Mouse (Mus musculus) CH12.LX (cell line): ENCODE measurements around the gene Kcnmb3. TPM values are rescaled to one million over a fixed set of nuclear protein-coding genes. Genes with fewer than 3 reads are reported as not detected.

Source experiments
- DNase-seq: peaks from one replicate; pipeline ENCODE4 v3.0.0-alpha.2; 2013; ENCODE audit errors: extremely low read depth
- H3K27ac ChIP-seq: 2 replicates; pipeline ENCODE4 v1.5.1; 2012; ENCODE audit warnings: low read depth, mild to moderate bottlenecking, control low read depth, moderate library complexity; ENCODE audit not compliant: insufficient read depth
- H3K27me3 ChIP-seq: replicated peaks from 2 replicates; pipeline ENCODE3; 2012; ENCODE audit warnings: inconsistent platforms
- H3K36me3 ChIP-seq, 2 experiments: replicated peaks in 1 of 2; 2 replicates each; pipeline versions ENCODE3 to v1.6.1; 2012; ENCODE audit warnings: inconsistent platforms in 1 of 2, low read length in 1 of 2, mild to moderate bottlenecking in 1 of 2, mixed read lengths in 1 of 2, moderate library complexity in 1 of 2; ENCODE audit not compliant: control insufficient read depth in 1 of 2, insufficient read depth in 1 of 2
- H3K4me1 ChIP-seq, 2 experiments: 2 replicates each; pipeline ENCODE4 v1.6.1; 2012; ENCODE audit warnings: inconsistent platforms in 1 of 2, moderate library complexity in 1 of 2; ENCODE audit not compliant: insufficient read depth in 2 of 2, control insufficient read depth in 1 of 2
- H3K4me2 ChIP-seq: 2 replicates; pipeline ENCODE4 v1.6.1; 2012; ENCODE audit warnings: low read depth, mild to moderate bottlenecking, control low read depth; ENCODE audit not compliant: poor library complexity, insufficient read depth, severe bottlenecking
- H3K4me3 ChIP-seq, 3 experiments: fragments of 150-350 bp in 1 of 3; sonication (generic) in 1 of 3; replicated peaks in 1 of 3; 2 replicates each; pipeline versions ENCODE3 to v1.5.1; 2011 to 2012; ENCODE audit warnings: low read depth in 2 of 3, low read length in 2 of 3, mild to moderate bottlenecking in 2 of 3, moderate library complexity in 2 of 3, control low read depth in 1 of 3, improper control_type of control experiment in 1 of 3, inconsistent platforms in 1 of 3, mixed read lengths in 1 of 3; ENCODE audit not compliant: poor library complexity in 1 of 3
- H3K79me2 ChIP-seq: replicated peaks from 2 replicates; pipeline ENCODE4 v1.6.1; 2012; ENCODE audit warnings: mild to moderate bottlenecking, moderate library complexity; ENCODE audit not compliant: control insufficient read depth, poor library complexity, insufficient read depth, severe bottlenecking; ENCODE audit errors: extremely low read depth
- H3K9ac ChIP-seq: 2 replicates; pipeline ENCODE4 v1.6.1; 2012; ENCODE audit warnings: low read depth, mild to moderate bottlenecking, control low read depth, moderate library complexity; ENCODE audit not compliant: insufficient read depth
- H3K9me3 ChIP-seq: replicated peaks from 2 replicates; pipeline ENCODE3; 2012; ENCODE audit warnings: low read length, inconsistent platforms, mixed read lengths
- BHLHE40 ChIP-seq: IDR thresholded peaks from 2 replicates; pipeline ENCODE4 v1.6.1; 2011; ENCODE audit warnings: mild to moderate bottlenecking, low read depth, low read length, improper control_type of control experiment
- CHD1 ChIP-seq: IDR thresholded peaks from 2 replicates; pipeline ENCODE4 v1.6.1; 2012; ENCODE audit warnings: low read depth, low read length, improper control_type of control experiment, inconsistent platforms
- CHD2 ChIP-seq: IDR thresholded peaks from 2 replicates; pipeline ENCODE4 v1.6.1; 2011; ENCODE audit warnings: low read length, improper control_type of control experiment
- CTCF ChIP-seq, 2 experiments: IDR thresholded peaks in 1 of 2; conservative IDR thresholded peaks in 1 of 2; 2 replicates each; pipeline ENCODE4 v1.5.1; 2011 to 2012; ENCODE audit warnings: low read depth in 2 of 2, low read length in 2 of 2, improper control_type of control experiment in 1 of 2, inconsistent platforms in 1 of 2, mild to moderate bottlenecking in 1 of 2, moderate library complexity in 1 of 2
- E2F4 ChIP-seq: IDR thresholded peaks from 2 replicates; pipeline ENCODE4 v1.6.1; 2011; ENCODE audit warnings: low read depth, low read length, improper control_type of control experiment; ENCODE audit not compliant: insufficient replicate concordance
- ELF1 ChIP-seq: IDR thresholded peaks from 2 replicates; pipeline ENCODE4 v1.6.1; 2014; ENCODE audit warnings: low read depth, mild to moderate bottlenecking, inconsistent platforms, low read length, improper control_type of control experiment
- EP300 ChIP-seq: IDR thresholded peaks from 2 replicates; pipeline ENCODE4 v1.6.1; 2011; ENCODE audit warnings: low read length, improper control_type of control experiment
- ETS1 ChIP-seq: conservative IDR thresholded peaks from 2 replicates; pipeline ENCODE4 v1.6.1; 2012; ENCODE audit warnings: low read depth, mild to moderate bottlenecking, inconsistent platforms, low read length, improper control_type of control experiment, moderate library complexity
- IRF4 ChIP-seq: IDR thresholded peaks from 2 replicates; pipeline ENCODE4 v1.6.1; 2014; ENCODE audit warnings: low read depth, mild to moderate bottlenecking, inconsistent platforms, low read length, improper control_type of control experiment
- JUN ChIP-seq: IDR thresholded peaks from 2 replicates; pipeline ENCODE4 v1.6.1; 2011; ENCODE audit warnings: low read depth, mild to moderate bottlenecking, low read length, improper control_type of control experiment, moderate library complexity; ENCODE audit not compliant: insufficient read depth
- KAT2A ChIP-seq: IDR thresholded peaks from 2 replicates; pipeline ENCODE4 v1.6.1; 2012; ENCODE audit warnings: low read length, improper control_type of control experiment, inconsistent platforms; ENCODE audit not compliant: insufficient replicate concordance
- MAFK ChIP-seq: IDR thresholded peaks from 2 replicates; pipeline ENCODE4 v1.6.1; 2011; ENCODE audit warnings: low read length, improper control_type of control experiment; ENCODE audit not compliant: insufficient replicate concordance
- MAX ChIP-seq: IDR thresholded peaks from 2 replicates; pipeline ENCODE4 v1.6.1; 2011; ENCODE audit warnings: low read length, improper control_type of control experiment
- MAZ ChIP-seq: IDR thresholded peaks from 2 replicates; pipeline ENCODE4 v1.6.1; 2012; ENCODE audit warnings: low read depth, mild to moderate bottlenecking, inconsistent platforms, low read length, improper control_type of control experiment, moderate library complexity
- MEF2A ChIP-seq: IDR thresholded peaks from 2 replicates; pipeline ENCODE4 v1.6.1; 2014; ENCODE audit warnings: low read depth, mild to moderate bottlenecking, inconsistent platforms, low read length, improper control_type of control experiment, borderline replicate concordance
- MXI1 ChIP-seq: IDR thresholded peaks from 2 replicates; pipeline ENCODE4 v1.6.1; 2011; ENCODE audit warnings: mild to moderate bottlenecking, low read depth, low read length, improper control_type of control experiment
- MYC ChIP-seq: IDR thresholded peaks from 2 replicates; pipeline ENCODE4 v1.6.1; 2011; ENCODE audit warnings: low read depth, mild to moderate bottlenecking, improper control_type of control experiment, low read length
- NELFE ChIP-seq: IDR thresholded peaks from 2 replicates; pipeline ENCODE4 v1.6.1; 2011; ENCODE audit warnings: low read depth, low read length, improper control_type of control experiment
- NRF1 ChIP-seq: IDR thresholded peaks from 2 replicates; pipeline ENCODE4 v1.6.1; 2014; ENCODE audit warnings: low read depth, mild to moderate bottlenecking, inconsistent platforms, low read length, improper control_type of control experiment, moderate library complexity
- POLR2A ChIP-seq: IDR thresholded peaks from 2 replicates; pipeline ENCODE4 v1.6.1; 2011; ENCODE audit warnings: low read depth, mild to moderate bottlenecking, improper control_type of control experiment, low read length
- POLR2AphosphoS2 ChIP-seq: IDR thresholded peaks from 2 replicates; pipeline ENCODE4 v1.6.1; 2011; ENCODE audit warnings: low read depth, low read length, improper control_type of control experiment
- RAD21 ChIP-seq: IDR thresholded peaks from 2 replicates; pipeline ENCODE4 v1.6.1; 2011; ENCODE audit warnings: low read depth, mild to moderate bottlenecking, low read length, improper control_type of control experiment, moderate library complexity
- RCOR1 ChIP-seq: conservative IDR thresholded peaks from 2 replicates; pipeline ENCODE4 v1.6.1; 2012; ENCODE audit warnings: low read depth, mild to moderate bottlenecking, inconsistent platforms, low read length, improper control_type of control experiment
- SIN3A ChIP-seq: IDR thresholded peaks from 2 replicates; pipeline ENCODE4 v1.6.1; 2012; ENCODE audit warnings: low read length, improper control_type of control experiment, inconsistent platforms
- SMC3 ChIP-seq: IDR thresholded peaks from 2 replicates; pipeline ENCODE4 v1.6.1; 2011; ENCODE audit warnings: low read depth, low read length, improper control_type of control experiment
- TBP ChIP-seq: conservative IDR thresholded peaks from 2 replicates; pipeline ENCODE4 v1.6.1; 2011; ENCODE audit warnings: low read depth, low read length, improper control_type of control experiment
- TCF12 ChIP-seq: IDR thresholded peaks from 2 replicates; pipeline ENCODE4 v1.6.1; 2014; ENCODE audit warnings: low read depth, mild to moderate bottlenecking, inconsistent platforms, low read length, improper control_type of control experiment
- UBTF ChIP-seq: IDR thresholded peaks from 2 replicates; pipeline ENCODE4 v1.6.1; 2012; ENCODE audit warnings: low read depth, mild to moderate bottlenecking, inconsistent platforms, low read length, improper control_type of control experiment, moderate library complexity
- ZKSCAN1 ChIP-seq: IDR thresholded peaks from 2 replicates; pipeline ENCODE4 v1.6.1; 2012; ENCODE audit warnings: low read depth, inconsistent platforms, low read length, improper control_type of control experiment, borderline replicate concordance
- ZNF384 ChIP-seq: IDR thresholded peaks from 2 replicates; pipeline ENCODE4 v1.6.1; 2012; ENCODE audit warnings: low read depth, low read length, improper control_type of control experiment, inconsistent platforms
- dilution Hi-C: fragments of 300-500 bp; cut with MboI; formaldehyde crosslinking; loops from 2 replicates; pipeline ENCODE4 v1.14.3; 2020; ENCODE audit warnings: low sequenced_read_pairs; ENCODE audit not compliant: extremely low pct_unique_long_range_greater_than_20kb, extremely low pct_ligation_motif_present
- in situ Hi-C: fragments of 300-500 bp; cut with MboI; formaldehyde crosslinking; loops from 3 replicates; pipeline ENCODE4 v1.14.3; 2019; ENCODE audit warnings: low sequenced_read_pairs, low pct_ligation_motif_present, low pct_unique_long_range_greater_than_20kb, mixed read lengths
- polyA plus RNA-seq: library from polyadenylated mRNA; unstranded; fragments of >175 nt; gene quantifications from 2 replicates; pipeline ENCODE4 v1.2.1, GENCODE M21; 2012; ENCODE audit warnings: low read depth; ENCODE audit not compliant: insufficient read length
- total RNA-seq, 2 experiments: library from RNA; depleted of rRNA; stranded (reverse); fragments of 300-350 nt in 1 of 2; fragments of >200 nt in 1 of 2; gene quantifications; 2 replicates each; pipeline ENCODE4 v1.2.3; 2012 to 2014

Kcnmb3 gene
- total and polyA plus RNA-seq, 3 experiments, result 1.0 to 4.7 (median 2.4) TPM

DNA sequence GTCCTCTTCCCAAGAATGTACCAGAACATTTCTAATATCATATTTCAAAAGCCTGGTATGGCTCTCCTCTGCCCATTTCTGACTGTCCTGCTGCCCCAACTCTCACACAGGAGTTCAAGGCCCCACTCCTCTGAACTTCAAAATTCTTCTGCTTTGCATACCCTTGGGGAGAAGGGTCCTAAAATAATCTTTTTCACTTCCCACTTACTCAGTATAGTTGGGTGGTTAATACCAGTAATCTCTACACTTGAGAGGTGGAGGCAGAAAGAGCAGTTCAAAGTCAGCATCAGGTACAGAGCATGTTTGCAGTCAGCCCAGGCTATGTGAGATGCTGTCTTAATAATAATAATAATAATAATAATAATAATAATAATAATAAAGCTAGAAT, 1.1 kb downstream of the Kcnmb3 start (continued):
- TF ChIP-seq EP300 (peak; percentile 97), MXI1 (no peak; the same call in 1 of the 2 replicates), SIN3A (peak; percentile 50)

DNA sequence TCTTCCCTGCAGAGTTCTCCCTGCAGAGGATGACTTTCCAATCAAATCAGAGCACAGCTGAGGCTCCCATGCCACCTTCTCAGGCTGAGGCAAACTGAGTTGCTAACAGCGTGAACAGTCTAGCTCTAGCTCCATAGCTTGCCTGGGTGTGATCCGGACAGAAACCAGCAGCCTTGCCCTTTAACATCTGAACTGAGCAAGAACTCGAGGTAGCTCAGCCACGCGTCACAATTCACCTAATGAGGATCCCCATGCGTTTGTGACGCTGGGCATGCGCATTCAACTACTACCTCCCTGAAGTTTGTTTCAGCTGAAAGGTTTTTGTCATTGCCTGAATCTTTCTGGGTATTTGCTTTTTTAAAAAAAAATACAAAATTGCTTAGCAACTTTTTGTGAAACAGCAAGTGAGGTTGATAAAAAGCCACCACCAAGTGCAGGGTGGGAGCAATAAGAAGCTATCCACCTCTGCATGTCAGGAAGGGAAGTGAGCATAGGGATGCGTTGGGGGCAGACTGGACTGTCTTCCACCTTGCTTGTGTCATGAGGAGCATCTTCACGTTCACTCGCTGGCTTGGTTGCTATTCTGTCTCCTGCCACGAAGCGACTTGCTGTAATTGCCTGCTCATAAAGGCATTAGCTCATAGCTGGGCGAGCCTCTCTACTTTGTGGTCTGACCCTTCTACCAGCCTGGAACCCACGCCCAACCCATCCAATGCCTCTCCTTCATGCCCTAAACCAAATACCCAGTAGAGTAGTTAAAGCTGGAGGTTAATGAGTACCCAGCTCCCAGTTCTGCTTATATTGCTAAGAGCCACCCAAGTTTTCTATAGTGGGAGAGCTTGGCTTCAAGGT, 1.7 kb downstream of the Kcnmb3 start:
- dilution Hi-C loops (no loop called here), in situ Hi-C loops (loop anchor here (10.0 kb wide), 1 partner anchor 116 kb away; no protein-coding TSS in a partner anchor)
- no peaks in the 10 kb centered on the region for H3K9me3 ChIP-seq
- peak; percentile 93 for DNase-seq
- peak overlapping the region; percentile 93 for H3K4me2 ChIP-seq
- no peaks in the 10 kb centered on the region for H3K79me2 ChIP-seq
- H3K9ac ChIP-seq, result peak overlapping the region; percentile 12
- peak overlapping the region; percentile 11 to 29 (median 26) for H3K4me3 ChIP-seq
- no peaks in the 10 kb centered on the region for H3K36me3 ChIP-seq
- no peaks in the 10 kb centered on the region for H3K27me3 ChIP-seq
- H3K27ac ChIP-seq, result peak overlapping the region; percentile 100
- TF ChIP-seq E2F4, result no peak
- TF ChIP-seq ETS1, result 0 out of 2 replicates have a peak, but pooled peaks have one; percentile 40
- 0 out of 2 replicates have a peak, but pooled peaks have one; percentile 34 for TF ChIP-seq EP300
- TF ChIP-seq NRF1, result peak; percentile 90
- peak; percentile 51 for TF ChIP-seq ELF1
- TF ChIP-seq KAT2A, result 0 out of 2 replicates have a peak, but pooled peaks have one; percentile 15
- no peak for TF ChIP-seq RAD21
- TF ChIP-seq ZNF384, result no peak
- TF ChIP-seq JUN, result no peak
- TF ChIP-seq RCOR1, result 0 out of 2 replicates have a peak, but pooled peaks have one; percentile 32
- TF ChIP-seq MXI1, result peak; percentile 51
- peak; percentile 92; the same call in 1 of the 2 replicates for TF ChIP-seq CHD1
- no peak for TF ChIP-seq CTCF (conservative IDR thresholded peaks at IDR 0.05 in 1 of 2, IDR thresholded peaks at IDR 0.05 in 1 of 2; ENCODE audit: low read depth in 2 of 2, low read length in 2 of 2)
- peak; percentile 93 for TF ChIP-seq MYC
- TF ChIP-seq IRF4, result 0 out of 2 replicates have a peak, but pooled peaks have one; percentile 24
- TF ChIP-seq MEF2A, result no peak; the same call in 1 of the 2 replicates
- TF ChIP-seq BHLHE40, result peak; percentile 47; the same call in 1 of the 2 replicates
- peak; percentile 3; the same call in 1 of the 2 replicates for TF ChIP-seq SMC3
- TF ChIP-seq CHD2, result peak; percentile 44; the same call in 1 of the 2 replicates
- TF ChIP-seq ZKSCAN1, result no peak
- TF ChIP-seq TCF12, result 0 out of 2 replicates have a peak, but pooled peaks have one; percentile 40
- TF ChIP-seq SIN3A, result peak; percentile 83
- TF ChIP-seq NELFE, result peak; percentile 53
- TF ChIP-seq MAZ, result 0 out of 2 replicates have a peak, but pooled peaks have one; percentile 30
- peak; percentile 21; the same call in 1 of the 2 replicates for TF ChIP-seq MAFK
- TF ChIP-seq UBTF, result peak; percentile 17; the same call in 1 of the 2 replicates
- TF ChIP-seq MAX, result peak; percentile 76
- TF ChIP-seq TBP, result peak; percentile 49; the same call in 1 of the 2 replicates
- peak; percentile 60; the same call in 1 of the 2 replicates for TF ChIP-seq POLR2AphosphoS2
- no peak; the same call in none of the 2 replicates for TF ChIP-seq POLR2A
- TF ChIP-seq, all 38 proteins: peak for 22
- peaks cover 39 to 89% of the 10 kb centered on the region in 2 experiments for H3K4me1 ChIP-seq
